Mouse (Mus musculus): ENCODE measurements around the gene Arap2.

GRCm38 (mm10) chr5:62622848-62623479, 143.0 kb downstream of the Arap2 start:
- TF ChIP-seq CTCF (IDR thresholded peaks at IDR 0.05; ENCODE audit: borderline replicate concordance, control insufficient read depth, extremely low read depth, insufficient read depth, low read length, poor library complexity) (no peak), POLR2A (IDR thresholded peaks at IDR 0.05; ENCODE audit: control insufficient read depth, extremely low read depth, insufficient read depth, low read length, poor library complexity) (no peak)

All from thymus, adult 2 months (tissue).